Comparison of ENCODE assay signal across 8 mouse cellular contexts in the genomic region with DNA sequence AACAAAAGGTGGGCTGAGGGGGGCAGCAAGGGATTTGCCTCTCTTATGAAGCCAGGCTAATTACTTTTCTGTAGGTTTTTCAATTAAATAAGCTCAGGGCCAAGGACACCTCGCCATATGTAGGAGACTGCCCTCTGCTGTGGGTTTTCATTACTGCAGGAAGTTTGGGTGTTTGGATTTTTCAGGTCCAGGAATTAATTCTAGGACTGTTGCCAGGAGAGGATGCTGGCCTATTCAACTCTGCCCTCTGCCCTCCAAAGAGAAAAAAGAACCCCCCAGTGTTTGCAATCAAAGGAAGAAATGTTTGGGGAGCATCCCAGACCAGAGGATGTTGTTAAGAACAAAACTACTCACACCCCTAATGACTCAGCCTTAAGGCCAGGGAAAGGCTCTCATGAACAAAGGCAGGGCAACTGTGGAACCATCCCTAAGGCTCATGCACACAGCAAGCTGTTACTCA. TPM values are rescaled to one million over a fixed set of nuclear protein-coding genes. Genes with fewer than 3 reads are reported as not detected.
DNase-seq lines count a peak whose midpoint lies in the region; ATAC-seq and TF ChIP-seq lines count a peak whose summit lies in the region.

No protein-coding gene starts in this region.

- H3K4me3 ChIP-seq in embryonic facial prominence, embryonic 10.5 days: no peak overlapping the region
- H3K4me3 ChIP-seq in layer of hippocampus, adult 2 months: no peak overlapping the region; the same call in 1 of the 2 replicates

- intact Hi-C loops in heart, postnatal 10 days (cut with DNase I): loop anchor here (1.0 to 5.0 kb wide), 4 partner anchors 62 to 379 kb away; no protein-coding TSS in a partner anchor

- TF ChIP-seq CTCF in layer of hippocampus, adult 2 months (conservative IDR thresholded peaks at IDR 0.05): peak; percentile 88

- peak; percentile 31 for DNase-seq in 416B (ENCODE audit: low read depth)
- DNase-seq in adrenal gland, postnatal 10 days: peak; percentile 83
- peak; percentile 57 for DNase-seq in embryonic facial prominence, embryonic 10.5 days (ENCODE audit: low spot score)
- peak; percentile 82 to 90 for DNase-seq in heart, postnatal 10 days
- peak; percentile 71 to 89 for DNase-seq in layer of hippocampus, adult 2 months (ENCODE audit: low spot score in 2 of 2)
- DNase-seq in lung, postnatal 10 days: peak; percentile 86
- peak; percentile 77 for DNase-seq in right cerebral cortex, adult 18-20 months

- no peaks in the 10 kb centered on the region for H3K9me3 ChIP-seq in embryonic facial prominence, embryonic 10.5 days

- H3K27ac ChIP-seq in embryonic facial prominence, embryonic 10.5 days (replicated peaks): peak overlapping the region; percentile 19; the same call in 1 of the 2 replicates
- H3K27ac ChIP-seq in layer of hippocampus, adult 2 months: peak overlapping the region; percentile 89

- H3K4me1 ChIP-seq in embryonic facial prominence, embryonic 10.5 days: peaks cover 25% of the 10 kb centered on the region

- H3K36me3 ChIP-seq in embryonic facial prominence, embryonic 10.5 days (replicated peaks): no peaks in the 10 kb centered on the region

- no peak for ATAC-seq in erythroid progenitor cell, adult 5-6 weeks (replicated peaks; ENCODE audit: low FRiP score, poor library complexity, severe bottlenecking)

- WGBS in embryonic facial prominence, embryonic 10.5 days: 0% methylated on average over 1 of the region's 1 CpGs

- H3K27me3 ChIP-seq in embryonic facial prominence, embryonic 10.5 days (replicated peaks; ENCODE audit: low read depth, poor library complexity, severe bottlenecking): no peaks in the 10 kb centered on the region

RNA-seq across cellular contexts. Expression of a gene that starts 40.4 kb away (rescaled TPM):
- 10 to 100 TPM in 1 of 2 experiments, 1 to 10 TPM in 1; 6.5 to 10.3 TPM for total RNA-seq in adrenal gland, postnatal 10 days (2021)
- polyA plus RNA-seq in embryonic facial prominence, embryonic 10.5 days (2016; fragmentation: Nextera tagmentation; extraction: Ambion mirVana): 4.9 and 5.3 TPM in 2 replicates
- total RNA-seq in heart, postnatal 10 days (2021): 10 to 100 TPM in 1 of 2 experiments, 1 to 10 TPM in 1; 8.1 to 12.1 TPM
- total RNA-seq in layer of hippocampus, adult 2 months (2021): 100 to 1,000 TPM; 208 to 212 TPM
- not detected in 2 replicates for total RNA-seq in erythroid progenitor cell, adult 5-6 weeks (2015; ENCODE audit: low replicate concordance)
- not detected in 2 replicates for total RNA-seq in erythroid progenitor cell, adult 5-6 weeks (2017; ENCODE audit: low replicate concordance)

Comparison
In these comparisons a context has a peak if more than half of its experiments do, and no peak if none do; other contexts are left out.
1. DNase-seq: peak in every context shown above with its lines; median percentile 86 in heart, postnatal 10 days; 86 in lung, postnatal 10 days; 83 in adrenal gland, postnatal 10 days; 80 in layer of hippocampus, adult 2 months; 77 in right cerebral cortex, adult 18-20 months; 57 in embryonic facial prominence, embryonic 10.5 days; 31 in 416B.
2. RNA of a gene that starts 40.4 kb away (total RNA-seq): 208 to 212 TPM in layer of hippocampus, adult 2 months; 8.1 to 12.1 TPM in heart, postnatal 10 days, 6.5 to 10.3 TPM in adrenal gland, postnatal 10 days and not detected in erythroid progenitor cell, adult 5-6 weeks; every median in the first group is over 10 times any median in the second.